Mouse (Mus musculus) kidney, adult 9 months (tissue): ENCODE measurements around the gene Tex44.

Experiments used
- DNase-seq: peaks from one replicate; pipeline ENCODE4 v3.0.0; 2022

The Tex44 gene

GRCm38 (mm10) chr1:86426128-86426527 is at the start of gene Tex44, which contains the start of gene Nmur1:
Tex44 (plus strand) TSS chr1:86426329.
Nmur1 (minus strand) TSS chr1:86426228.
- no peak for DNase-seq

- DNase-seq = no peak
Observed at GRCm38 (mm10) chr1:86376354-86376753, 49.8 kb upstream of the Tex44 start.

- no peak for DNase-seq
Observed at GRCm38 (mm10) chr1:86378662-86379061, 47.5 kb upstream of the Tex44 start.

- no peak for DNase-seq
Observed at GRCm38 (mm10) chr1:86379161-86379569, 47.0 kb upstream of the Tex44 start.

- peak; percentile 45 for DNase-seq
Observed at GRCm38 (mm10) chr1:86381027-86381426, 45.1 kb upstream of the Tex44 start.

GRCm38 (mm10) chr1:86389230-86389629 is 36.9 kb upstream of the Tex44 start:
- peak; percentile 63 for DNase-seq

GRCm38 (mm10) chr1:86391425-86391824 is 34.7 kb upstream of the Tex44 start:
- DNase-seq = no peak

- no peak for DNase-seq
Observed at GRCm38 (mm10) chr1:86393219-86393618, 32.9 kb upstream of the Tex44 start.

GRCm38 (mm10) chr1:86394246-86394645 is 31.9 kb upstream of the Tex44 start:
- DNase-seq = no peak

GRCm38 (mm10) chr1:86395897-86396296 is 30.2 kb upstream of the Tex44 start:
- no peak for DNase-seq

- no peak for DNase-seq
Observed at GRCm38 (mm10) chr1:86397621-86398020, 28.5 kb upstream of the Tex44 start.

GRCm38 (mm10) chr1:86398222-86398621 is 27.9 kb upstream of the Tex44 start:
- no peak for DNase-seq

GRCm38 (mm10) chr1:86399322-86399721 is 26.8 kb upstream of the Tex44 start:
- DNase-seq = no peak

- DNase-seq = no peak
Observed at GRCm38 (mm10) chr1:86400096-86400754, 25.9 kb upstream of the Tex44 start.

- no peak for DNase-seq
Observed at GRCm38 (mm10) chr1:86404834-86405233, 21.3 kb upstream of the Tex44 start.

- DNase-seq = no peak
Observed at GRCm38 (mm10) chr1:86406313-86406712, 19.8 kb upstream of the Tex44 start.

GRCm38 (mm10) chr1:86406914-86407313 is 19.2 kb upstream of the Tex44 start:
- peak; percentile 62 for DNase-seq

GRCm38 (mm10) chr1:86408515-86408914 is 17.6 kb upstream of the Tex44 start:
- no peak for DNase-seq

GRCm38 (mm10) chr1:86409476-86409875 is 16.7 kb upstream of the Tex44 start:
- no peak for DNase-seq

GRCm38 (mm10) chr1:86414715-86415114 is 11.4 kb upstream of the Tex44 start:
- DNase-seq = no peak

- no peak for DNase-seq
Observed at GRCm38 (mm10) chr1:86415144-86415543, 11.0 kb upstream of the Tex44 start.

GRCm38 (mm10) chr1:86415612-86416184 is 10.4 kb upstream of the Tex44 start:
- no peak for DNase-seq

- DNase-seq = peak; percentile 22
Observed at GRCm38 (mm10) chr1:86416321-86416720, 9.8 kb upstream of the Tex44 start.

GRCm38 (mm10) chr1:86421007-86421406 is 5.1 kb upstream of the Tex44 start:
- DNase-seq = peak; percentile 32

GRCm38 (mm10) chr1:86423879-86424278 is 2.2 kb upstream of the Tex44 start:
- DNase-seq = no peak
